Mouse (Mus musculus) thymus, postnatal 10 days (tissue): ENCODE results near the gene Marveld2.

Experiments
- DNase-seq, 2 experiments: peaks; one replicate each; pipeline ENCODE4 v3.0.0; 2021; ENCODE audit warnings: low spot score in 2 of 2

Marveld2 gene

DNA sequence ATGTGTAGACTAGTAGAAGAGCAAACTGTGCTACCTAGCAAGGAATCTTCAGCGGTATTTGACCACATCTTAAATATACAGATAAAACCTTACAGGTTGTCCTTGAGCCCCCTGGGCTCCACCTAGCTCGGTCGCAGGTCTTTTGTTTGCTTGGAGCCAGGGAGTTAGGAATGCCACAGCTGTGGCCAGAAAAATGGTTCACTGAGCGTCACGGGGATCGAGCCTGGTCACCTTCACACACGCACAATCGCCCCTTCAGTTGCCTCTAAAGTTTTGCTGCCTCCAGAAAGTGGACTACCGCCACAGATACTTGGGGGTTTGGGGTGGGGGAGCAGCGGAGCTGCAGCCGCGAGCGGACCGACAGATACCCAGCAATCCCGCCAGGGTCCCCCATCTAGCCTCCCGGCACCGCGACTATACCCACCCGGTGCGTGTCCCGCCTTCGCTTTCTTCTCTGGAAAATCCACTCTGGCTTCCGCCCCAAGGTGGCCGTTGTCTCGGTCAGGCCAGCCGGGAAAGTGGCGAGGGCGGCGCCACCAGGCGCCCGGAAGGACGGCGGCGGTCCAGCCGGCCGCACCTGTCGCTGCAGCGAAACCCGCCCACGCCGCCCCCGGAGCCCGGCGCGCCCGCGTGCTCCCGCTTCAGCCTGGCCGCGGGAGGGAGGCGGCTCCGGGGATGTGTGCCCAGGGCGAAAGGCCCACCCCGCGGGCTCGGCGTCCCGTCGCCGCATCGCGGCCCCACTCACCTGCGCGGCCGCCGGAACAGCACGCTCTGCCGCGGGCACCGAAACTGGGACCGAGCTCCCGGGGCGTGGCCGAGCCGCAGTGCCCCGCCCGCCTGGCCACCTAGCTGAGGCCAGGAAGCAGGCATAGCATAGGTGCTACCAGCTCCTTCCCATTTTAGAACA lies at the start of gene Marveld2:
TSS of gene Marveld2 (minus strand) at position 791 of the 907 bp plus-strand sequence.
- peak in 1 of 2 experiments; percentile 32 for DNase-seq

DNA sequence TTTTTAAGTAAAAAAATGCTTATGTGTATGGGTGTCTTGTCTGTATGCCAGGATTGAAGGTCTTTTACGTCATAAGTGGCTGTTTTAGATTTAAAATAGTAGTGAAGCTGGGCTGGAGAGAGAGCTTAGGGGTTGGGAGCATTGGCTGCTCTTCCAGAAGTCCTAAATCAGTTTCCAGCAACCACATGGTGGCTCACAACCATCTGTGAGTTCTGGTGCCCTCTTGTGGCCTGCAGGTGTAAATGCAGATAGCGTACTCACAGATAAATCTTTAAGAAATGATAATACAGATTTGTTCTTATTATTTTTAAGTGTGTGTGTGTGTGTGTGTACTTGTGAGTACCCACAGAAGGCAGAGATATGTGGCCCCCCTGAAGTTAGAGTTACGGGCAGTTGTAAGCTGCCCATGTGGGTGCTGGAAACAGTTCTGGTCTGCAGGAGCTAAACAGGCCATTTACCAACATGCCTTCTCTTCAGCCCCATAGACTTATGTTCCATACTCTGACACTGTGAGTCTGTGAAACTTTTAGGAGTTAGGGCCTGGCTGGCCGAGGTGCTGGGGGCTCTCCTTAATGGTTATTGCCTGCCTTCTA lies 43.2 kb upstream of the Marveld2 start:
- peak in 1 of 2 experiments; percentile 58 for DNase-seq

DNA sequence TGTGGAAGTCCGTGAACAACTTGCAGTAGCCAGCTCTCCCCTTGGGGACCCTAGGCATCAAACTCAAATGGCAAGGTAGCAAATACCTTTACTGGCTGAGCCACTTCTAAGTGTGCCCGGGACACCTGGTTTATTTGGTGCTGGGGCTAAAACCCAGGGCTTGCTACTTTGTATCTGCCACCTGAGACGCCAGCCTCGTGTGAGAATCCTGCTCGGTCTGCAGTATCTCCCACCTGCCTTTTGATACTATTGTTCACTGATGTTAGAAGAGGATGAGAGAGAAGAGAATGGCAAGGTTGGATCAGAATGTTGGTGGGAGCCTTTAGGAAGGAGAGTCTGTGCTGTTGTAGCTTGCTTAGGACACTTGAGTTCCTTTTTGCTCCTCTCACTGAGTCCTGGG lies 41.3 kb upstream of the Marveld2 start:
- no peak for DNase-seq

- no peak for DNase-seq
Measured at GRCm38 (mm10) chr13:100651439-100652186, 34.8 kb upstream of the Marveld2 start, which contains the start of gene Taf9. Gene Taf9 (plus strand): TSS chr13:100651579.

DNA sequence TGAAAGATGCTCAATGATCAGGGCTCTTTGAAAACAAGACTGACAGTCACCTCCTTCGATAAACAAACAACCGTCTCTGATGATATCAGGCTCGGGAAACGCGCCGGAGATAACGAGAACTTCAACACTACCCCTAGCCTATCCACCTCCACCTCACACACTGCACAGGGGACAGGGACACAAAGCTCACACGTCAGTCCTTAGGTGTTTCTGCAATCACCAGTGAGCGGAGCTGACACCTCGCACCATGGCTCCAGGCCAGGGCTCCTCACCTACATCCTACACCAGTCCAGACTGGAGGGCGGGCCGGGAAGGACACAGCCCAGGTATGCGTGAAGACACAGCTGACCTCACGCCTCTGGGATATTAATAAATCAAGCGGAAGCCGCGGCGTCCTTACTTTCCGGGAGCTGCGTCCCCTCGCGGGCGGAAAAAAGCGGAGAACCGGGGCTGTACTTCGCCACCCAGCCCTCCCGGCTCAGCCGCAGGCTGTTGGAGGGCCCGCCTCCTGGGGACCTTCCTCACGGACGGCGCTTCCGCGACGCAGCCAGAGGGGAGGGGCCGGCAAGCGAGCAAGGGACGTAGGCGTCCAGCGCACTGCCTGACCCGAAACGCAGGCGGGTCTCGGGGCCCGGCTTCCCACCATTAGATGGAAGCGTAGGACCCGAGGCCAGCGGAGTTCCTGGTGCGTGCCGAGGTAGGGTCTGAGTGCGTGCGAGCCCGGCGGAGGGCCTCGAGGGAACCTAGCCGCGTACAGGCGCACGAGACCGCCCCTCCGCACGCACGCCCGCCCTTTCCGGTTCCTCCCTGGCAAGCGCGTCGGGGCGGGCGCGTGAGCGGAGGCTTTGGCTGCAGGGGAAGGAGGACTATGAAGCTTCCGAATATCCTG lies 34.0 kb upstream of the Marveld2 start, which contains the start of the genes Ak6 and Rad17:
TSS of gene Ak6 (plus strand) at position 430 of the 889 bp plus-strand sequence.
TSS of gene Rad17 (minus strand) at position 502 of the 889 bp plus-strand sequence.
- DNase-seq = peak; percentile 89 to 94

GRCm38 (mm10) chr13:100648223-100648622 lies 31.5 kb upstream of the Marveld2 start:
- no peak for DNase-seq

- no peak for DNase-seq
Measured at GRCm38 (mm10) chr13:100642471-100643209, 25.9 kb upstream of the Marveld2 start.

DNA sequence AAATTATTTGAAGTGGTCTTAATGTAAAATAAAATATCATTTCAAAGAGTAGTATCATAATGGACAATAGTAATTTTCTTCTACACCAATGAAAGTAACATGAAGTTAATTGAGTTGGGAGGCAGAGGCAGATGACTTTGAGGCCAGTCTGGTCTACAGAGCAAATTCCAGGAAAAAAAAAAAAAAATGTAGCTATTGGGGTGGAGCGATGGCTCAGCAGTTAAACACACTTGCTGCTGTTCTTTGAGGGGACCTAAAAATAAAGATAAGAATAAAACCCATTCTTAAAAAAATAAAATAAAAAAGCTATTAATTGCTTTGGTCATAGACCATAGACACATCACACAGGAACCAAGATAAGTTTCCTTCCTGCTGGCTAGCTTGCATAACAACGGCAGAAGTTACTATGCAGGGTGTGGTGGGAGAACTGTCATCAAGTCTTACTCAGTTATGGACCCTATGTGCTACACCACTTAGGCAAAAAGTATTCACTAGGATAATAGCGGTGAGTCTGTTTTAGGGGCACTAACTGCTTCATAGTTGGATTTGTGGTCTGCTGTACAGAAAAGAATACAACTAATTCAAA lies 17.4 kb upstream of the Marveld2 start:
- DNase-seq = no peak

GRCm38 (mm10) chr13:100622241-100622640 lies 5.5 kb upstream of the Marveld2 start:
- no peak for DNase-seq

DNA sequence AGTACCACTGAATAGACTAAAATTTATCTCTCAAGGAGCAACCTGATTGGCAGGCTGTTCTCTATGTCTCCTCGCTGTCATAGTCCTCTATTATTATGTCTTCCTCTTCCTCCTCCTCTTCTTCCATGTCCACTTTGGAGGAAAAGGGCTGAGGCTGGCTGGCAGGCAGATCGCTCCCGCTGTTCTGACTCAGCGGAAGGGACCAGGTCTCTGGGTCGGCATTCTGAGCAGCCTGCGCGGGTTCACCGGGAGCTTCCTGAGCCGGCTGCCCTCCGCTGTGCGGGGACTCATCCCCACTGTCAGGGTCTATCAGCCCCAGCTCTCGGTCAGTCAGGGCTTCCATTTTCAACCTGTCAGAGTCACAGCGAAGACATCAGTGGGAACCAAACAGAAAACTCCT lies 812 bp upstream of the Marveld2 start:
- DNase-seq = no peak

- no peak for DNase-seq
Measured at GRCm38 (mm10) chr13:100612903-100613302, 3.9 kb downstream of the Marveld2 start.

- DNase-seq = no peak
Measured at GRCm38 (mm10) chr13:100612251-100612650, 4.5 kb downstream of the Marveld2 start.

DNA sequence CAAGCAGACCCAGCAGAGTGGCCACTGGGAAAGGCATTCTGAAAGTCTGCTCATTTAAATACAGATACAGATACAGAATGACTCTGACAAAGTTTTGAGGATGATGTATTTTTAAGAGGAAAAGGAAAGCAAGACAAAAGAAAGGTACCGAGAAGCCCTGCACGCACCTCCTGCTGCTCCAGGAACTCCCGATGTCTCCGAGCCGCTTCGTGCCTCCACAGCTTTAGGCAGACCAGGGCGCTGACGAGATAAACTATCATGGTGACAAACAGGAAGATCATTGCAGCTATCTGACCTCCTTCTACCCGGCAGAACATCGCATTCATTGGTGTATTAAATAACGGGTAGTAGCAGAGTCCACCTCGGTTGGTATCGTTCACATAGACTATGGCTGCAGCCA lies 5.5 kb downstream of the Marveld2 start:
- no peak for DNase-seq

- no peak for DNase-seq
Measured at GRCm38 (mm10) chr13:100607756-100608155, 9.0 kb downstream of the Marveld2 start.

DNA sequence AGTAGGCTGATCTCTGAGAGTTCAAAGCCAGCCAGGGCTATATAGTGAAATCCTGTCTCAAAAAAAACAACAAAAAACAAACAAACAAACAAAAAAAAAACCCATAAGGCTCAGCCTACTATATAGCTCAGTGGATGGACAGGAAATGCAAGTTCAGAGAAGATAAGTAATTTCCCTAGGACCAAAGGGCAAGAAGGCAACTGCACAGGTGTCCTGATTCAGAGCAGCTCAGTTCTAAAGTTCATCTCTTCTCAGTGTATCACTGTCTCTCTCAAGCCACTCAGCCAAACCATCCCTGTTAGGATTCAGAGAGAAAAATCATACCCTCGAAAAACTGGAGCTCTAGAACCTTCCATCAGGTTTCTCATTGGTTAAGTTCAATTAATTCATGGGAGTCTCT lies 10.9 kb downstream of the Marveld2 start:
- no peak for DNase-seq

GRCm38 (mm10) chr13:100603738-100604095 lies 13.1 kb downstream of the Marveld2 start:
- DNase-seq = no peak

GRCm38 (mm10) chr13:100603031-100603737 lies 13.6 kb downstream of the Marveld2 start:
- DNase-seq = no peak

GRCm38 (mm10) chr13:100602239-100602902 lies 14.4 kb downstream of the Marveld2 start:
- DNase-seq = no peak

DNA sequence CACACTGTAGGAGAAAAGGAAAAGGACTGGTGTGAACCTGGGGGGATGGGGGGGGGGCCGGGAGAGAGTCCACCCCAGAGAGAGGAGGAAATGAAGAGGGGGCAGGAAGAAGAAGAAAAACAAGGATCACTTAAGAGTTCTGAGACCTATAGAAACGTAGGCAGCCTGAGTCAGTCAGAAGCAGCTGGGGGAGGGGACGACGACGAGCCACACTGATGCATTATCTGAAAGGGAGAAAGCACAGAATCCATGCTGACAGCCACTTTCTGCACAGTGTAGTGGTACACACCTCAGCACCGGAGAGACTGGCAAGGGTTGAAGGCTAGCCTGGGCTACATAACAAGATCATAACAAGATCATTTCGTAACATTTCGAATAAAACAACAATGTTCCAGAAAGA lies 15.7 kb downstream of the Marveld2 start:
- DNase-seq = no peak
